Mouse (Mus musculus) thymus, adult 2 months (tissue): ENCODE measurements around the gene Gm21883. TPM values are rescaled to one million over a fixed set of nuclear protein-coding genes. Genes with fewer than 3 reads are reported as not detected.
"Not testable (repeated sequence)": the region's sequence is repeated elsewhere in the genome, so short reads cannot be mapped to it uniquely, and the experiment has no call there.

Experiments
- DNase-seq: peaks from one replicate; pipeline ENCODE4 v3.0.0; 2021
- H3K27ac ChIP-seq: fragments of 200-500 bp; 2 replicates; pipeline ENCODE4 v1.5.1; 2012; ENCODE audit warnings: low read length, control low read depth; ENCODE audit not compliant: control insufficient read depth, insufficient read depth
- H3K27me3 ChIP-seq: fragments of 200-500 bp; 2 replicates; pipeline ENCODE4 v1.6.1; 2012; ENCODE audit warnings: mild to moderate bottlenecking, low read length, moderate library complexity, mixed read lengths; ENCODE audit not compliant: control insufficient read depth, insufficient read depth
- H3K36me3 ChIP-seq: fragments of 200-500 bp; 2 replicates; pipeline ENCODE4 v1.6.1; 2012; ENCODE audit warnings: mild to moderate bottlenecking, low read length, moderate library complexity; ENCODE audit not compliant: control insufficient read depth, insufficient read depth
- H3K4me1 ChIP-seq: fragments of 200-500 bp; replicated peaks from 2 replicates; pipeline ENCODE4 v1.6.1; 2012; ENCODE audit warnings: low read length; ENCODE audit not compliant: control insufficient read depth, insufficient read depth
- H3K4me3 ChIP-seq: fragments of 200-500 bp; 2 replicates; pipeline ENCODE4 v1.5.1; 2012; ENCODE audit warnings: mild to moderate bottlenecking, low read length, control low read depth, moderate library complexity; ENCODE audit not compliant: control insufficient read depth, insufficient read depth
- WGBS: fragments of 180-500 bp; shearing (Covaris S2); methylation state at CpG from one replicate; pipeline ENCODE4 v1.1.7; 2018; 5-methylcytosine and 5-hydroxymethylcytosine counted together
- polyA plus RNA-seq: library from polyadenylated mRNA; depleted of rRNA; stranded (reverse); fragments of >200 nt; gene quantifications from 2 replicates; pipeline ENCODE4 v1.2.3, GENCODE M21; 2012; rRNA removed

Gm21883 gene
- polyA plus RNA-seq, result not detected in 2 replicates

- WGBS, result no CpG with 5 or more reads among the region's 1 CpGs
- H3K4me1 ChIP-seq, DNase-seq, H3K4me3 ChIP-seq, H3K36me3 ChIP-seq, H3K27me3 ChIP-seq, H3K27ac ChIP-seq: not testable (repeated sequence)
Measured at GRCm38 (mm10) chrX:31574183-31574582, at the start of gene Gm21883. Gene Gm21883 (minus strand): TSS chrX:31574283.

- 100% methylated on average over 2 of the region's 2 CpGs for WGBS
Measured at GRCm38 (mm10) chrX:31618820-31619219, 44.7 kb upstream of the Gm21883 start, which contains the start of gene Spin2e. Gene Spin2e (minus strand): TSS chrX:31618920.

More at GRCm38 (mm10) chrX:31618820-31619219, 44.7 kb upstream of the Gm21883 start, which contains the start of gene Spin2e:
- H3K4me3 ChIP-seq, H3K27me3 ChIP-seq, H3K4me1 ChIP-seq, DNase-seq, H3K27ac ChIP-seq, H3K36me3 ChIP-seq: not testable (repeated sequence)

Other genes starting within 250 kb of the Gm21883 start
- gene Btbd35f26, start 237.8 kb downstream of the Gm21883 start, polyA plus RNA-seq, result not detected in 2 replicates
- not detected in 2 replicates for gene Btbd35f19, start 190.4 kb downstream of the Gm21883 start, polyA plus RNA-seq
- gene Spin2e, start 44.6 kb upstream of the Gm21883 start, polyA plus RNA-seq, result not detected in 2 replicates
- not detected in 2 replicates for gene Btbd35f25, start 142.9 kb upstream of the Gm21883 start, polyA plus RNA-seq